ENCODE assay signal across 11 mouse cellular contexts in genomic region chr9:70524366-70524765, GRCm38 (mm10). TPM values are rescaled to one million over a fixed set of nuclear protein-coding genes. Genes with fewer than 3 reads are reported as not detected.
DNase-seq lines count a peak whose midpoint lies in the region; ATAC-seq lines count a peak whose summit lies in the region.
"Had no signal": no experiment of that assay in that cellular context is flagged by ENCODE, and none has a peak within 500 bp of the region (broad histone marks: within the 10 kb centered on the region; RNA-seq: fewer than 3 reads in every experiment).

No protein-coding gene starts in this region.

- DNase-seq in gastrocnemius, adult 18-20 months (ENCODE audit: low spot score), result peak; percentile 68
- DNase-seq in gastrocnemius, postnatal 4 days (ENCODE audit: low spot score in 2 of 2), result no peak
- peak; percentile 77 to 79 for DNase-seq in heart, adult 9 months (ENCODE audit: low spot score in 2 of 2)
- peak; percentile 56 to 78 for DNase-seq in heart, postnatal 14 days
- peak; percentile 31 for DNase-seq in thymus, postnatal 25 days
- DNase-seq in kidney, postnatal 25 days, result no peak
- no peak for DNase-seq in frontal cortex, postnatal 10 days (ENCODE audit: low spot score in 2 of 2)
- DNase-seq: adrenal gland, adult 8-10 months; cerebellum, adult 2 months; kidney, adult 8-10 months had no signal

- intact Hi-C loops in heart, postnatal 14 days (cut with DNase I), result no loop called here

- no peak for ATAC-seq in erythroblast, adult 5-6 weeks (replicated peaks; ENCODE audit: low FRiP score, poor library complexity, severe bottlenecking)

RNA-seq across cellular contexts. Expression of gene Sltm, which starts 18.2 kb away (rescaled TPM):
- 10 to 100 TPM; 16.8 to 19.0 TPM for total RNA-seq in gastrocnemius, adult 18-20 months (2021)
- 10 to 100 TPM; 25.4 to 32.1 TPM for total RNA-seq in gastrocnemius, postnatal 4 days (2021)
- total RNA-seq in heart, postnatal 14 days (2021), result 10 to 100 TPM; 27.1 to 30.8 TPM
- 15.4 and 29.9 TPM in 2 replicates for total RNA-seq in erythroblast, adult 5-6 weeks (2015; ENCODE audit: low replicate concordance)
- 25.6 and 33.6 TPM in 2 replicates for total RNA-seq in erythroblast, adult 5-6 weeks (2017; ENCODE audit: low replicate concordance)

RNA-seq across cellular contexts. Expression of gene Rnf111, which starts 20.8 kb away (rescaled TPM):
- total RNA-seq in gastrocnemius, adult 18-20 months (2021), result 10 to 100 TPM; 12.0 to 13.4 TPM
- 10 to 100 TPM; 24.7 to 26.6 TPM for total RNA-seq in gastrocnemius, postnatal 4 days (2021)
- 10 to 100 TPM; 27.5 to 27.8 TPM for total RNA-seq in heart, postnatal 14 days (2021)
- total RNA-seq in erythroblast, adult 5-6 weeks (2015; ENCODE audit: low replicate concordance), result 18.6 and 28.8 TPM in 2 replicates
- 17.6 and 22.8 TPM in 2 replicates for total RNA-seq in erythroblast, adult 5-6 weeks (2017; ENCODE audit: low replicate concordance)

Comparison
In these comparisons a context has a peak if more than half of its experiments do, and no peak if none do; other contexts are left out.
1. DNase-seq: peak in gastrocnemius, adult 18-20 months (single experiment), heart, adult 9 months (2 of 2), heart, postnatal 14 days (2 of 2) and thymus, postnatal 25 days (single experiment); none in gastrocnemius, postnatal 4 days (0 of 2), kidney, postnatal 25 days (0 of 2) and frontal cortex, postnatal 10 days (0 of 2).